Mouse (Mus musculus): ENCODE data around the gene Fam240a. TPM values are rescaled to one million over a fixed set of nuclear protein-coding genes. Genes with fewer than 3 reads are reported as not detected.
A peak's percentile ranks its signal among the peaks of the same experiment; 100 is the strongest.

The Fam240a gene
- polyA plus RNA-seq, 1 experiment from 2014 or later: not detected

DNA sequence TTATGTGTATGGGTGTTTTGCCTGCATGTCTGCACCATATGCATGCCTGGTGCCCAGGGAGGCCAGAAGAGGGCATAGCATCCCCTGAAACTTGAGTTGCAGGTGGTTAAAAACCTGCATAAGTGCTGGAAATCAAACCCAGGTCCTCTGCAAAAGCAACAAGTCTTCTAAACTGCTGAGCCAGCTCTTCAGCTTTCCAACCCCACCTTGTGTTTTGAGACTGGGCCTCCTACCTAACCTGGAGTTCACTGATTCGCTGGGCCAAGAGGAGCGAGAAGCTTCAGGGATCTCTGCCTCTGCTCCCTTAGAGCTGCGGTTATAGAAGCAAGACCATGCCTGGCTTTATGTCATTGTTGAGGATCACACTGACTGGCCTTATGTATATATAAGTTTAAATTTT lies 33.4 kb upstream of the Fam240a start:
- WGBS: 97% methylated on average over 3 of the region's 3 CpGs

DNA sequence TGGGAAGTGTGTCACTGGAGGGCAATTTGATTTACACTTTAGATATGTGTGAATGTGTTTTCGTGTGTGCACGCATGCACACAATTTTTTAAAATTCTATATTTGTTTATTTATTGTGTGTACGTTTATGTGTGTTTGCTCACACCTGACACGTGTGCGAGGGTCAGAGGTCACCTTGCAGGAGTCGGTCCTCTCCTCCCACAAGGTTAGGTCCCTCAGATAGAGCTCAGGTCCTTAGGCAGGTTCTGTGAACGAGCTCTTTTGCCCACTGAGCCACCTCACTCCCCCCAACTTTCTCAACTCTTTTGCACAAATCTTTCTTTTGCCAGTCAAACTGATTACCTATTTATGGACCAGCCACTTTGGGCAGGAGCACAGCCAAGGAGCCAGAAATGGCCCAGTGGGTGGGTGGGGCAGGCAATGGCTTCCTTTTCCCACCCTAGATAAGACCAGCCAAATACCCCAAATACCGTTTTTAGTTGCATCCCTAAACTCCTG lies 32.2 kb upstream of the Fam240a start:
- Histone ChIP-seq H3K4me1 (ENCODE audit: control insufficient read depth in 2 of 2, insufficient read depth in 2 of 2, low read length in 2 of 2) (peaks cover 15 to 36% of the 10 kb centered on the region in 2 experiments), H3K9me3 (ENCODE audit: control insufficient read depth, low read length) (no peaks in the 10 kb centered on the region), H3K9ac (ENCODE audit: low read length) (no peak overlapping the region), H3K27ac (replicated peaks in 1 of 2; ENCODE audit: control insufficient read depth in 1 of 2, insufficient read depth in 1 of 2, low read depth in 2 of 2, low read length in 2 of 2) (0 out of 4 replicates have a peak overlapping the region, but pooled peaks of 1 of the 2 experiments have one; percentile 36), H3K36me3 (ENCODE audit: control insufficient read depth, insufficient read depth, low read length) (no peaks in the 10 kb centered on the region), H3K27me3 (ENCODE audit: control insufficient read depth, insufficient read depth, low read length) (peaks cover 20% of the 10 kb centered on the region; the same call in 1 of the 2 replicates), H3K4me3 (ENCODE audit: control insufficient read depth in 1 of 2, insufficient read depth in 1 of 2, low read depth in 1 of 2, low read length in 2 of 2) (no peak overlapping the region), H3K4me2 (ENCODE audit: low read length) (no peak overlapping the region)
- WGBS: 33% methylated on average over 8 of the region's 8 CpGs
- ATAC-seq (ENCODE audit: insufficient number of reproducible peaks, insufficient read depth, low FRiP score, low read depth): no peak

More for the DNA sequence above, 33.4 kb upstream of the Fam240a start:
- no peak for ATAC-seq (ENCODE audit: insufficient number of reproducible peaks, insufficient read depth, low FRiP score, low read depth)
- Histone ChIP-seq H3K4me2 (ENCODE audit: low read length) (no peak overlapping the region), H3K4me3 (ENCODE audit: control insufficient read depth in 1 of 2, insufficient read depth in 1 of 2, low read depth in 1 of 2, low read length in 2 of 2) (no peak overlapping the region), H3K9me3 (ENCODE audit: control insufficient read depth, low read length) (no peaks in the 10 kb centered on the region), H3K27me3 (ENCODE audit: control insufficient read depth, insufficient read depth, low read length) (peaks cover 17% of the 10 kb centered on the region; the same call in 1 of the 2 replicates), H3K27ac (replicated peaks in 1 of 2; ENCODE audit: control insufficient read depth in 1 of 2, insufficient read depth in 1 of 2, low read depth in 2 of 2, low read length in 2 of 2) (no peak overlapping the region), H3K9ac (ENCODE audit: low read length) (no peak overlapping the region), H3K36me3 (ENCODE audit: control insufficient read depth, insufficient read depth, low read length) (no peaks in the 10 kb centered on the region), H3K4me1 (ENCODE audit: control insufficient read depth in 2 of 2, insufficient read depth in 2 of 2, low read length in 2 of 2) (peaks cover 17 to 36% of the 10 kb centered on the region in 2 experiments)

DNA sequence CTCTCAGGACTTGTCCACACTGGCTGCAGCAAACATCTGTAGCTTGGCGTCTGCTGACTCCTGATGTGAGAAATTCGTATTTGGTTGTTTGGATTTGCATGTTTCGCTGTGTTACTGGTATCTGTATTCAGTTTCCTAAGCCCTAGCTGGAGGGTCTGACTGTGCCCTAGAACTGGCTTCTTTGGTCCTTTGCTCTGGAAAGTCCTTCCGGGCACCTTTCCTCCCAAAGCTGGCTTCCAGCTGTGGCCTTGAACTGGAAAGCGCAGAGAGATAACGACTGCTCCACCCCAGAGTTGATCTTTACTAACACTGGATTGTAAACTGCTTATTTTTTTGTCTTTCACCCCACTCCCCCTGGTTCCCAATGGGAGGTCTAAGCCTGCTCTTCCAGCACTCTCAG lies 31.2 kb upstream of the Fam240a start:
- WGBS: 65% methylated on average over 6 of the region's 6 CpGs
- no peak overlapping the region for H3K27ac ChIP-seq (replicated peaks in 1 of 2; ENCODE audit: control insufficient read depth in 1 of 2, insufficient read depth in 1 of 2, low read depth in 2 of 2, low read length in 2 of 2)
- no peaks in the 10 kb centered on the region for H3K36me3 ChIP-seq (ENCODE audit: control insufficient read depth, insufficient read depth, low read length)
- peaks cover 15 to 34% of the 10 kb centered on the region in 2 experiments for H3K4me1 ChIP-seq (ENCODE audit: control insufficient read depth in 2 of 2, insufficient read depth in 2 of 2, low read length in 2 of 2)
- H3K27me3 ChIP-seq (ENCODE audit: control insufficient read depth, insufficient read depth, low read length): peaks cover 20% of the 10 kb centered on the region; the same call in 1 of the 2 replicates
- no peak overlapping the region for H3K4me3 ChIP-seq (ENCODE audit: control insufficient read depth in 1 of 2, insufficient read depth in 1 of 2, low read depth in 1 of 2, low read length in 2 of 2)
- no peak overlapping the region for H3K9ac ChIP-seq (ENCODE audit: low read length)
- no peak for ATAC-seq (ENCODE audit: insufficient number of reproducible peaks, insufficient read depth, low FRiP score, low read depth)
- H3K9me3 ChIP-seq (ENCODE audit: control insufficient read depth, low read length): no peaks in the 10 kb centered on the region
- H3K4me2 ChIP-seq (ENCODE audit: low read length): no peak overlapping the region

DNA sequence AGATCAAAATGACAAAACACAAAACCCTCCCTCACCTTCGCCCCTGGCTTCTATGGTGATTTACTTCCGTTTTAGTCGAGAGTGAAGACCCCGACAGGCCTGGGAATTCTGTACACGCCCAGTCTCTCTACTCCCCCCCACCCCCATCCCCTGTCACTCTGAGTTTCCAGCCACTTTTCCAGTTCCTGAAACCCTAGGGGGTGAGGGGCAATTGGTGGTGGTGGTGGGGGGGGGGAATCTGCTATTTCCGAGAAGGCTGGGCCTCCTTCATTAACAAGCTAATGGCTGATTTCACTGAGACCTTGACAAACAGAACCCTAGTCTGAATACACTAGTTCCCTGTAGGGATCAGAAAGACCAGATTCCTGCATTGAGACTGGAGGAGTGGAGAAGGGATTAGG lies 30.6 kb upstream of the Fam240a start:
- H3K9me3 ChIP-seq (ENCODE audit: control insufficient read depth, low read length): no peaks in the 10 kb centered on the region
- no peak overlapping the region for H3K4me3 ChIP-seq (ENCODE audit: control insufficient read depth in 1 of 2, insufficient read depth in 1 of 2, low read depth in 1 of 2, low read length in 2 of 2)
- no peak for ATAC-seq (ENCODE audit: insufficient number of reproducible peaks, insufficient read depth, low FRiP score, low read depth)
- peaks cover 13 to 28% of the 10 kb centered on the region in 2 experiments for H3K4me1 ChIP-seq (ENCODE audit: control insufficient read depth in 2 of 2, insufficient read depth in 2 of 2, low read length in 2 of 2)
- no peak overlapping the region for H3K27ac ChIP-seq (replicated peaks in 1 of 2; ENCODE audit: control insufficient read depth in 1 of 2, insufficient read depth in 1 of 2, low read depth in 2 of 2, low read length in 2 of 2)
- 47% methylated on average over 6 of the region's 6 CpGs for WGBS
- H3K27me3 ChIP-seq (ENCODE audit: control insufficient read depth, insufficient read depth, low read length): peaks cover 20% of the 10 kb centered on the region; the same call in 1 of the 2 replicates
- H3K36me3 ChIP-seq (ENCODE audit: control insufficient read depth, insufficient read depth, low read length): no peaks in the 10 kb centered on the region
- H3K9ac ChIP-seq (ENCODE audit: low read length): no peak overlapping the region
- H3K4me2 ChIP-seq (ENCODE audit: low read length): no peak overlapping the region

DNA sequence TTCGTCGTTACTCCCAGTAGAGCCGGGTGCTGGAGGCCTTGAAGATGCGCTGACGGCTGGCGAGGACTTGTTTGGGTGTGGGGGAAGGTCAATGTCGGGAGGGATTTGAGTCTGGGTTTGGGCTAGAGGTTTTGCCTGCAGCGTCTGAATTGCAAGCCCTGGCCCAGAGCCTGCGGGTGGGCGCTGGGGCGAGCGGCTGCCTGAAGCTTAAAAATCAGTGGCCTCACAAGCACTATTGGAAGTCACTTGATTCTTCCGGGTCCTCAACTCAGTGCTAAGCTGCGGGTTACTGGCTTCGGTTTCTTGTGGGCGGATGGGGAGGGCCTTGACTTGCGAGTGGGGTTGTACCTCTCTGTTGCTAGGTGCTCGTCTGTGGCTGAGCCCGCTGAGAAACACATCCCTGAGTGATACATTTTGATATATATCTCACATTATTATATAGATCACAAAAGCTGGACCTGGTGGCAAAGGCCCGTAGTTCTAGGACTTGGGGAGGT lies 29.9 kb upstream of the Fam240a start:
- ATAC-seq (ENCODE audit: insufficient number of reproducible peaks, insufficient read depth, low FRiP score, low read depth): no peak
- Histone ChIP-seq H3K27me3 (ENCODE audit: control insufficient read depth, insufficient read depth, low read length) (peaks cover 20% of the 10 kb centered on the region; the same call in 1 of the 2 replicates), H3K9ac (ENCODE audit: low read length) (no peak overlapping the region), H3K27ac (replicated peaks in 1 of 2; ENCODE audit: control insufficient read depth in 1 of 2, insufficient read depth in 1 of 2, low read depth in 2 of 2, low read length in 2 of 2) (no peak overlapping the region), H3K36me3 (ENCODE audit: control insufficient read depth, insufficient read depth, low read length) (no peaks in the 10 kb centered on the region), H3K9me3 (ENCODE audit: control insufficient read depth, low read length) (no peaks in the 10 kb centered on the region), H3K4me2 (ENCODE audit: low read length) (no peak overlapping the region), H3K4me1 (ENCODE audit: control insufficient read depth in 2 of 2, insufficient read depth in 2 of 2, low read length in 2 of 2) (peaks cover 13 to 22% of the 10 kb centered on the region in 2 experiments), H3K4me3 (ENCODE audit: control insufficient read depth in 1 of 2, insufficient read depth in 1 of 2, low read depth in 1 of 2, low read length in 2 of 2) (no peak overlapping the region)
- WGBS: 34% methylated on average over 20 of the region's 20 CpGs

DNA sequence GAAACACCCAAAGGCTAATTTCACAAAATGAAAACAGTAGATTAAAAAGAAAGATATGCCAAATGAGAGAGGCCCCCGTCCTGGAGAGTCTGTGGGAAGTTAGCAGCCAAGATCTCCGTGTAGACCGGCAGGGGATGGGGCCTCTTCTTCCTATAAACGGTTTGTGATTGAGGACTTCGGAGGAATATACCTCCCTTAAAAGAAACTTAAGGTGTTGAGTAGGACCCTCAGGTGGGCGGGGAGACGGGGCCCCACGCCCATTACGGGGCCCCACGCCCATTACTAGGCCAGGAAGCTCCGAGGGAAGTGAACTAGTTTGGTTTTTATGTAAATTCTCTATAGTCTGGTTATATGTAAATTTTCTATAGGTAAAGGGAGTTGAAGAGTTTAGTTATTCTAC lies 29.3 kb upstream of the Fam240a start, which contains the start of gene Tdgf1:
Gene Tdgf1, minus strand, starts transcription at position 233 of the 400 bp plus-strand sequence.
- no peak within 1 kb of the TSS for H3K9ac ChIP-seq (ENCODE audit: low read length)
- H3K4me1 ChIP-seq (ENCODE audit: control insufficient read depth in 2 of 2, insufficient read depth in 2 of 2, low read length in 2 of 2): peaks cover 10 to 17% of the 10 kb centered on the region in 2 experiments
- H3K27ac ChIP-seq (replicated peaks in 1 of 2; ENCODE audit: control insufficient read depth in 1 of 2, insufficient read depth in 1 of 2, low read depth in 2 of 2, low read length in 2 of 2): no peak within 1 kb of the TSS
- peaks cover 20% of the 10 kb centered on the region; the same call in 1 of the 2 replicates for H3K27me3 ChIP-seq (ENCODE audit: control insufficient read depth, insufficient read depth, low read length)
- 40% methylated on average over 11 of the region's 11 CpGs for WGBS
- H3K36me3 ChIP-seq (ENCODE audit: control insufficient read depth, insufficient read depth, low read length): no peaks in the 10 kb centered on the region
- no peaks in the 10 kb centered on the region for H3K9me3 ChIP-seq (ENCODE audit: control insufficient read depth, low read length)
- H3K4me2 ChIP-seq (ENCODE audit: low read length): no peak within 1 kb of the TSS
- no peak within 1 kb of the TSS for H3K4me3 ChIP-seq (ENCODE audit: control insufficient read depth in 1 of 2, insufficient read depth in 1 of 2, low read depth in 1 of 2, low read length in 2 of 2)
- ATAC-seq (ENCODE audit: insufficient number of reproducible peaks, insufficient read depth, low FRiP score, low read depth): no peak

DNA sequence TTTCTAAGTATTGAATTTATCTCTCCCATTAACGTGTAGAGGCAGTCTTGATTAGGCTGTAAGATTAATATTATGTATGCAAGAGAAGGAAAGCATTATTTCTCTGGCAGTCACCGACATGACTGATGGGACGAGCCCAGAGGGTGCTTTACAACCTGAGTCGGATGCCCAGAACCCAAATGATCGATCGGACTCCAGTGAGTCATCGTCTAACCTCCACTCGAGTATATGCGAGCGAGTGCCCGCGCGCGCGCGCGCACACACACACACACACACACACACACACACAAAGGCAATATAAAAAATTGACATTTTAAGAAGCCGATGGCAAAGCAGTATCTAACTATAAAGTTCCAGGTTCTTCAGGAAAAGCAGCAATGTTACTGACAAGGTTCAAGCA lies 28.7 kb upstream of the Fam240a start:
- H3K4me3 ChIP-seq (ENCODE audit: control insufficient read depth in 1 of 2, insufficient read depth in 1 of 2, low read depth in 1 of 2, low read length in 2 of 2): no peak overlapping the region
- no peaks in the 10 kb centered on the region for H3K9me3 ChIP-seq (ENCODE audit: control insufficient read depth, low read length)
- 23% methylated on average over 18 of the region's 18 CpGs for WGBS
- no peak overlapping the region for H3K4me2 ChIP-seq (ENCODE audit: low read length)
- H3K27ac ChIP-seq (replicated peaks in 1 of 2; ENCODE audit: control insufficient read depth in 1 of 2, insufficient read depth in 1 of 2, low read depth in 2 of 2, low read length in 2 of 2): no peak overlapping the region
- H3K27me3 ChIP-seq (ENCODE audit: control insufficient read depth, insufficient read depth, low read length): peaks cover 20% of the 10 kb centered on the region; the same call in 1 of the 2 replicates
- no peak overlapping the region for H3K9ac ChIP-seq (ENCODE audit: low read length)
- no peaks in the 10 kb centered on the region for H3K36me3 ChIP-seq (ENCODE audit: control insufficient read depth, insufficient read depth, low read length)
- no peak for ATAC-seq (ENCODE audit: insufficient number of reproducible peaks, insufficient read depth, low FRiP score, low read depth)
- H3K4me1 ChIP-seq (ENCODE audit: control insufficient read depth in 2 of 2, insufficient read depth in 2 of 2, low read length in 2 of 2): peaks cover 10 to 17% of the 10 kb centered on the region in 2 experiments
